Mouse (Mus musculus) neutrophil, adult 5-6 weeks (primary cell): ENCODE results near the gene Scamp2. TPM values are rescaled to one million over a fixed set of nuclear protein-coding genes. Genes with fewer than 3 reads are reported as not detected.

Experiments
- ATAC-seq: fragments of 151-379, 151-347 bp; 2 replicates; pipeline ENCODE4 v1.8.0; 2017; ENCODE audit warnings: mild to moderate bottlenecking, moderate TSS enrichment; ENCODE audit not compliant: insufficient number of reproducible peaks, poor library complexity, low FRiP score, severe bottlenecking; ENCODE audit errors: extremely low read depth
- total RNA-seq: library from RNA; stranded (forward); fragments of 200-1000 nt; gene quantifications from 2 replicates; pipeline ENCODE4 v1.2.3, GENCODE M21; 2017

Scamp2 gene
- total RNA-seq, result 28.9 and 34.9 TPM in 2 replicates

DNA sequence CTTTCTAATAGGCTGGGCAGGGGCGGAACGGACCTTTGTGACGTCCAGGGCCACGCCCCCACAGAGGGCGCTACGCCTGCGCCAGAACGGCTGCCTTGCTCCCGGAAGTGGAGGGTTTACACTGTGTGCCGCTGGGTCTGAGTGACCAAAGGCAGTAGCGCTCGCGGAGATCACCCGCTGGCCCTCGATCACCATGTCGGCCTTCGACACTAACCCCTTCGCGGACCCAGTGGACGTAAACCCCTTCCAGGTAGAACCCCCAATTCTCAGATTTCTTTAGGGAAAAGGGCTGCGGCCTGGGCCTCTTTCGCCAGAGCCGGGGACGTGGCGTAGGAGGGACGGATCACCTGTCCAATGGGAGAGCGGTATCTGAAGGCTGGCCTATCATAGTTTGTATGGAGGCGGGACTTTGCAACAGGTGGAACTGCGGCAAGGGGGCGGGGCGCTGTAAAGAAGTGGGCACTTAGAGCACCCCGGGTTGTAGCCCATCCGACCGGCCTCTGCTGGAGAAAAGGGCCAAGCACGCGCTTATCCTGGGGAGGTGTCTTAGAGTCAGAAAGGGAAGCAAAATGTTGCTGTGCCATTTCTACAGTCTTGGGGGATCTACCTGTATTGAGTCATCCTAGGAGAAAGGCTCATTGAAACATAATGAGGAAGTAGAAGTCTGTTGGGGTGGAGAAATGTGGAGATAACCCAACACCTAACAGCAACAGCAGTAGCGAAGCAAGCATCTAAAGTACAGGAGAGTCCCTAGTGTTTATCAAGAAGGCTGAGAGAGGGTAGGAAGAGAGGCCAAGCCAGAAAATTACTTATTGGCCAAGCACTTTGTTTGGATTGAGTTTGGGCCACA lies at the start of gene Scamp2:
Gene Scamp2, plus strand, starts transcription at position 83 of the 850 bp plus-strand sequence.
- ATAC-seq, result peak; percentile 90

DNA sequence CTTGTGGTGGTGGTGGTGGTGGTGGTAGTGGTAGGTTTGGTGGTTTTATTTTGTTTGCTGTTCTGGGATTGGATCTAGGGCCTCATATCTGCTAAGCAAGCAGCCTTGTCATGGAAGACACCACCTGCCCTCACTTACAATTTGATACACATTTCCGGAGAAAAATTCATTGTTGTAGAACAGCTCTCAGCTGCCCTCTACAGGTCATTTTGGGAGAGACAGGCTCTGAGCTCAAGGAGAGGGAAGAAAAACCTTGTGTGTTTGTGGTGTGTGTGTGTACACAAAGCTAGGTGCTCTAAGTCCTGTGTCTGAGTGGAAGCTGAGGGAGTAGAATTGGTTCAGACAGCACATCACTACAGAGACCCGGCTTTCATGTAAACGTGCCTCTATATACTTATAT lies 43.6 kb upstream of the Scamp2 start:
- ATAC-seq, result peak; percentile 67; the same call in 1 of the 2 replicates

DNA sequence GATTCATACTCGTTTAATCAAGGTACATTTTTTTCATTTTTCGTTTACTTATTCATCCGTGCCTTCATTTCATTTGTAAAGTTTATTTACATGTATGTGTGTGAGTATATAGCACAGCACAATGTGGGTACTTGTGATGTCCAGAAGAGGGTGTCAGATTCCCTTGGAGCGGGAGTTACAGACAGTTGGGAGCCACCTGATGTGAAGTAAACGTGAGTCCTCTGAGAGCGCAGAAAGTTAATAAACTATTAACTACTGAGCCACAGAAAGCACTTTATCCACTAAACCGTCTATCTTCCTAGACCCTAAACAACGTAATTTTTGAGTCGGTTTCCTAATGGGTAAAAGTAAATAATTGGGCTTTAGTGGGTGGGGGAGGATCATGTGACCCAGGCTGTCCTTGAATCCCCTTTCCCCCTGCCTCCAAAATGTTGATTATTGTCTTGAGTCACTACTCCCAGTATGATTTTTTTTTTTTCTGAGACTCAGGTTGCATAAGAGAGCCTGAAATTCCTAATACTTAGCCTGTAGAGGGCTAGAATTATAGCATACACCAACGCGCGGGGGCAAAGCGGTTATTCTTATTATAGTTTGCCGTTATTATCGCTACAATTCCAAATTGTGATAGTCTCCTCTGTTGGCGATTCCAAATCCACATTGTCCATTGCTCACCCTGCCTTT lies 40.2 kb upstream of the Scamp2 start:
- no peak for ATAC-seq

DNA sequence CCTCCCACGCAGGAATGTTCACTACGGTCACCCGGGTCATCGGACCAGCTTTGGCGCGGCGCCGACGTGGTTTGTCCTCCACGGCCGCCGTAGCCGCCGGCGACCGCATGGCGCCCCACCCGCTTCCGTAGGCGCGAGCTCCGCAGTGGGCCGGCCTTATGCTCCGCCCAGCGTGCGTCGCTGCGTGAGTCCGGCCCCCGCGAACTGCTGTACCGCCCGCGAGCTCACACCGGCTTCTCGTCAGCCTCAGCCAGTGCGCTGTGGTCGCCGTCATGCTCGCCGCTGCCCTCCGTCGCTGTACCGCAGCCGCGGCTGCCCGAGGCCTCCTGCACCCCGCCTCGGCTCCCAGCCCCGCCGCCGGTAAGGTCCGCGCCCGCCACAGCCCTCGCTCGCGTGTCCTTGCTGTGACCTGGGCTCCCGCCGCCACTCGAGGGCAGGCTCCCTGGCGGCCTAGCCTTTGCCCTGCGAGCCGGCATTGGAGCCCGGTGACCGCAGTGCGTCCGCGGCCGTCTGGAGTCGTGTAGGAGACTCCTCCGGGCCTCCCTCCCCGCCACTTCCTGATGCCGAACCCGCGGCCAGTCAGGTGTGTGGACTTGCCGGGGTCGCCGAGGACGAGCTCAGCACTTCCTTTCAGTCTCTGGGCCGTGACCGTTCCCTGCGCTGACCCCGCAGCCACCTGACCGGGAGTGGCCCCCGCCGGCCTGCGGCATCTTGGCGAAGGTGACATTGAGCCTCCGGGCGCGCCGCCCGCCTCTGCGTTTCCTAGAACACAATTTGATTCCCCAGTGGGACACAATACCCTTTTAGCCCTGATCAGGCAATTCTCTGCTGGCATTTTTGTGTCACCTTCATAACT lies 39.5 kb upstream of the Scamp2 start, which contains the start of gene Cox5a:
Gene Cox5a, plus strand, starts transcription at position 219 of the 856 bp plus-strand sequence.
- peak; percentile 87 for ATAC-seq

DNA sequence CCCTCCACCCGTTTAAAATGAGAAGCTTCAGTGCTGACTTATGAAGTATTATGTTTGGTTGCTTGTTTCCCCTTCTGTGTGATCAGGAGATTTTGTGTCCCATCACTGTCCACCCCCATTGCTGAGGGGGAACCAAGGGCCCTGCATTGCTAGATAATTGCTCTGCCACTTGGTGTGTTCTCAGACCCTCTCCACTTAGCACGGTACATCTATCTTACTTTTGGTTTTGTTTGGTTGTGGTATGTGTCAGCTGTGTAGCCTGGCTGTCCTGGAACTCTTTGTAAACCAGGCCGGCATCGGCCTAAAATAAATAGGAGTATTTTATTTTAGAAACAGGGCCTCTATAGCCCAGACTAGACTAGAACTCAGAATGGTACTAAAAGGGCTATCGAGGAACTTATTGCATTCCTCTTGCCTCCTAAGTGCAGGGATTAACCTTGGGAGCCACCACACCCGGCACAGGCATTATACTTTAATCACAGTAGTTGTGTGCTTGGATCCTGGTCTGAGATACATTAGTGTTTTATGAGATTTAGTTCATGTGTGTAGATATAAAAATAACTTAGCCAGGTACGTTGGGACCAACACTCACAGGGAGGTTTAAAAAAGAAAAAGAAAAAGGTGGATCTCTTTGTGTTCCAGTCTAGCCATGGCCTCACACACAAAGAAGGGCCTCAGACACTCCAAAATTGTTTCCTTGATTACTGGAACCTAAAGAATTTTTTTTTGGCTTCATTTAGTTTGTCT lies 38.5 kb upstream of the Scamp2 start:
- no peak for ATAC-seq

DNA sequence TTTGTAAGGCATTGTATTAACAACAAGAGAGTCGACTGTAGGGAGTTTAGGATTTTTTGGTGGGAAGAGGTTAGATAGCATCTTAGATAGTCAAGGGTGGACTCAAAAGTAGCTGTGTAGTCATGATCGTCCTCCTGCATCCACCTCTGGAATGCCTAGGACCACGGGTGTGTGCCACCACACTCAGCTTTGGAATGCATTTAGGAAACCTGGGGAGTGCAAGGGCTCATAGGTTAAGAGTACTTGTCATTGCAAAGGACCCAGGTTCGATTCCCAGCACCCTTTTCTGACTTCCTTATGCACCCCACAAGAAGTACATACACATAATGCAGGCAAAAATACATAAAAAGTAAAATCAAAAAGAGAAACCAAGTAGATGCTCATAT lies 37.9 kb upstream of the Scamp2 start:
- ATAC-seq, result no peak

DNA sequence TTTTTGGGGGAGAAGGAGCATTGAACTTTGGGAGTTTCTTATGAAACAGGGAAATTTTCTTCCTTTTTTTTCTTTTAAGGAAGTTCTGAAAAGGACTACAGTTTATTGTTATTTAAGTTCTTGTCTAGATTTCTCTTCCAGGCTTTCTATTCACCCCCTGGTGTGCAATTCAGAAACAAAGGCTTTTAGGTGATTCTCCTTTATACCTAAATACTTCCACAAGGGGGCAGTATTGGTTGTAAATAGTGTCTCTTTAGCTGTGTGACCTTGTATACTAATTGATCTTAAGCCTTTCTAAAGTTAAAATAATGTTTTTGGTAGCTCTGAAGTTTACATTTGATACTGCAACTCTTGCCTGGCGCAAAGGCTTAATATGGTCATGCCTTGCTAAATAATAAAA lies 37.0 kb upstream of the Scamp2 start:
- peak; percentile 50; the same call in 1 of the 2 replicates for ATAC-seq

DNA sequence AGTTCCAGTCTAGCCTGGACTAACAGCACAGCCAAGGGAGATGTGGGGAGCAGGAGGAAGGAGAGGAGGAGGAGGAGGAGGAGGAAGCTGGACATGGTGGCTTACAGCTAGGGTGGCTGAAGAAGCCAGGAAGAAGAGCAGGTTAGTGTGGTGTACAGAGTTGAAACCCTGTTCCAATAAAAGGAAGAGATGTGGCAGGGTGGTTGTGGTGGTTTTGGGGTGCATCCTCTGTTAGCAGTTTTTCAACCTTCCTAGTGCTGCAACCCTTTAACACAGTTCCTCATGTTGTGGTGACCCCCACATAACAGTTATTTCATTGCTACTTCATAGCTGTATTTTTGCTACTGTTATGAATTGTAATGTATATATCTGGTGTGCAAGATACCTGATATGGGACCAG lies 36.3 kb upstream of the Scamp2 start:
- ATAC-seq, result no peak

DNA sequence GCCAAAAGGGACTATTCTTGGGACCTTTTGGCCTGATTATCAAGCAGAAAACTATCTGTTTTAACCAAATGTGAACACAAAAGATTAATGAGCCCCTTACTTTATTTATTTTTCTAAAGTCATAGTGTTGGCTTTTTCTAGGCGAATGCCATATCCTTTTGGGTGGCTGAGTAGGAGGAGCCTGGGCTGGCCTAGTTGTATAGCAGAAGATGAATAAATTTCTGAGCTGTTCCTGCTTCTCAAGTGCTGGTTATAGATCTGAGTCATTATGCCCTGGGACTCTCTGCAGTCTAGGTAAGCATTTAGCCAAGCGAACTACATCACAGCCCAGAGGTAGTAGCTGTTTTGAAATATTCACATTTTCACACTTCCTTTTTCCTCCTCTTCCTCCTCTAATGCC lies 35.2 kb upstream of the Scamp2 start:
- ATAC-seq, result no peak

DNA sequence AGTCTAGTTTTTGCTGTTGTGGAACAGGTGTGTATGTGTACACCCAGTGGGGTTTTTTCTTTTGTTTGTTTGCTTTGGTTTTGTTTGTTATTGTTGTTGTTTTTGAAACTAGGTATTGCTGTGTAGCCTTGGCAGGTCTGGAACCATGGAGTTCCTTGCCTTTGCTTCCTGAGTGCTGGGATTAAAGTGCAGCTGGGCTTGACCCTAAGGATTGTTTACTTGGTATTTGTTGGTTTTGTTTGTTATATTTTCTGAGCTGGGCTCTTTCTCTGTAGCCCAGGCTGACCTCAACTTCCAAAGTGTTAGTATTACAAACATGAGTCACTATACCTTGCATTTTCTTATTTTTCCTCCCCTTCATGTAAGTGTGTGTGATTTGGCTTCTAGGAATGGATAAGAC lies 34.3 kb upstream of the Scamp2 start:
- ATAC-seq, result no peak

DNA sequence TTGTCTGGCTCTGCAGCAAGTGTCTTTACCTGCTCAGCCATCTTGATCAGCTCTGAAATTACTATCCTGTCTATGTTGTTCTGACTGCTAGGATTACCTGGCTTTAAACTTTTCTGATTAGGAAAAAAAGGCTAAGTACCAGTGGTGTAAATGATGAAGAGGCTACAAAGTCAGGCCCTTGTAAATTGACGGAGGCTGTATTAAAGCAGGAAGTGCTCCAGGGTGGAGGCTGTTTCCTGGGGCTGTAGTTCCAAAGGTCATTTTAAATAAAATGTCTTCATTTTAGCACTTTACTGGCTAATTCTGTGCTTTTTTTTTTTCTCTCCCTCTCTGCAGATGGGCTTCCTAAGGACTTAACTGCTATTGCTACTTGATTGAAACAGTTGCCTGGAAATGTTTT lies 28.8 kb upstream of the Scamp2 start:
- ATAC-seq, result no peak

DNA sequence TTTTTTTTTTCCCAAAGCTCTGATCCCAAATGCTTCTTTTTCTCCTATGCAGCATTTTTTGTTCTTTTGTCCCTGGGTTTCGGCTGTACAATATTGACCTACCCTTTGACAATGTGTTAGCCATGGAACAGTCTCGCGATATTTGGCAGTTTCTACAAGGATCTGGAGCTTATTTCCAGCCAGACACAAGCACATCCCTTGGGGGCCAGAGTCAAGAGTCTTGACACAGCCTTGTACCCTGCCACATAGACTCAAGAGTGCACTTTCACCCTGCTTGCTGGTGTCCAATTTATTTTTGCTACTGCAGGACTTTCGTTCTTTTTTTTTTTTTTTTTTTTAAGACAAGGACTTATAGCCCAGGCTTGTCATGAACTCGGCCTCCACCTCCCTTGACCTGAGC lies 24.4 kb upstream of the Scamp2 start:
- ATAC-seq, result no peak

DNA sequence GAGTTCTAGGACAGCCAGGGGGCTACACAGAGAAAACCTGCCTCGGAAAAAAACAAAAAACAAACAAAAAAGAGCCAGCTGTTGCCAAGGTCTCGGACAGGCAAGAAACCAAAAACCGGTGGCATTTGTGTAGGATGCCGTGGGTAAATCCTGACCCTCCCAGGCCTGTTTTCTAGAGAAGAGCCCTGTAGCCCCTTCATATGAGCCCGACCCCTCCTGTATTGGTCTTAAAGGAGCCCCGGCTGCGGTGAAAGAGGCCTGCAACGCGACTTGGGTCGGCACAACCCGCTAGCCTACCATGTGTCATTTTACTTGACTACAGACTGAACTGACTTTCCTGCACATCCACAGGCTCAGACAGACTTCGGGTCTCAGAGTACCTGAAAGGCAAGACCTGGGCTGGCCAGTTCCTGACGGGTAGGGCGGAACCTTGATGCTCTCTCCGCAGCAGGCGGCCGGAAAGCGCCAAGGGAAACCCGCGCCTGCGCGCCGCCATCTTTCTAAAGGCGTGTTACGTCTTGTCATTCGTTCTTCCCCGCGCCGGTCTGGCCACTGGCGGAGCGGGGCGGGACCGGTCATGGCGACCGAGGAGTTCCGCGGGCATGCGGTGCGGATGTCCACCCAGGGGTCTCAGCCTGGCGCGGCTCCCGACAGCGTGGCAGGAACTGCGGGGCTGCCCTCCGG lies 23.6 kb upstream of the Scamp2 start, which contains the start of gene Fam219b:
Gene Fam219b, plus strand, starts transcription at position 485 of the 684 bp plus-strand sequence.
- peak; percentile 84 for ATAC-seq

DNA sequence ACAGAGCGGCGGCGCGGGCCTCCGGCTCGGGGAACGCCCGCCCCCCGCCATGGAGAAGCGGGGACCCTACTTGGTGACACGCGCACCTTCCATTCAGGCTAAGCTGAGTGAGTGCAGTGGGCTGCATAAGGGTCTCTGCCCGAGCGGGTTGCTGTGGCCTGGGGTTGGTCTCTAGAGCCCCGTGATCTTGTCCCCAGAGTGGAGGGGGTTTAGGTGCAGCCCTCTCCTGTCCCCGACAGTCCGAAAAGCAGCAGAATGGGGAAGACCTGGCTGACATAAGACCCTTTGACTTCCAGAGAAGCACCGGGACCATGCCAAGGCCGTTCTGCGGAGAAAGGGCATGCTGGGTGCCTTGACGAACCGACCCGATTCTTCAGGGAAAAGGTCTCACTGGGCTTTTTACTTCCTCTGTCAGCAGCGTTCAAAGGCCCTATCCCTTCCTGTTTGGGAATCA lies 23.0 kb upstream of the Scamp2 start:
- no peak for ATAC-seq

DNA sequence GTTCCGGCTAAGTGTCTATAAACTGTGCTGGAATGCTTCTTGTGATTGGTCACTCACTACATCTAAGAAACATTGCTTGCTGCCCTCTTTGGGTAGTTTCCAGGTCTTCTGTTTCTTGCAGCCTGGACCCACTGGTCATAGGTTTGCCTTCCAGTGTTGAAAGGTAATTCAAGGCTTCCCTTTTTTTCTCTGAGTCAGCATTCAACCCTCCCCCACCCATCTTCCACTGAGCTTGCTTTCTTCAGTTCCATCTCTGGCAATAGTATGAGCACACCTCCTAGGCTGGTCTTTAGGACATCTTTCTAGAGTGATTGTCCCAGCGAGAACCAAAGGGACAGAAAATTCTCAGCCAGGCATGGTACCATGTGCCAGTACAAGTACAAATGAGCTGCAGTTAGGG lies 21.2 kb upstream of the Scamp2 start:
- no peak for ATAC-seq

DNA sequence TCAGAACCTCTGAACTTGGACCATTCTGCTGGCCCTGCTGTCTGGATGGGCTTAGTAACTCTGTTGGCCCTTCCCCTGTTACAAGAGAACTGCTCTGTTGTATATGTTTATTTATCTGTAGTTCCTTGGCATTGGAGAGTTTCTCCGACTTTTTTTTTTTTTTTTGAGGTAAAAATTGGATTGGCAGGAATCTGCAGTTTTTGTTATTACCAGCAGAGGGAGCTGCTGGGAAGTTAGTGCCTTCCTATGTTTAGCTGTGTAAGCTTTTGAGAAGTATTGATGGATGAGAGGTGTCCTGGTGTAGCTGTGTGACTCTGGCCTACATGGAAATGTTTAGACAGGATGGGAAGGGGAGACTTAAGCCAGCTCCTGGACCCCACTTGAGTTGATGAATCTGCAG lies 19.4 kb upstream of the Scamp2 start:
- peak; percentile 46; the same call in 1 of the 2 replicates for ATAC-seq

DNA sequence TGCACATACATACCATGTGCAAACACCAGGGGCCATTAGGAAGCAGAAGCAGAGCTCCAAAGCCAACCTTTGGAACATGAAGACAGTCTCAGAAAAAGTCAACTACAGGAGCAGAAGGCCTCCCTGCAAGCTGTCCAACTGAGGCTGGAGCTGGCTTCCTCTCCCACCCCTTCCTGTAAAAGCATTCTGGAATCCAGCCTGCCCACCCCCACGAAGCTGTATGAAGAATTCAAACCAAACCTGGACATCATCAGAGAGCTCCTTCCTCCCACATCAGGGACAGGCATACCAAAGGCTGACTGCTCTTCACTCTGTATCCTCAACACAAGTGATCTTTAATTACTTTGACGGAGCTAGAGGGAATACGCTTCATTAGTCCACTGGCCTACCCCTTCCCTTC lies 16.8 kb upstream of the Scamp2 start:
- ATAC-seq, result no peak

DNA sequence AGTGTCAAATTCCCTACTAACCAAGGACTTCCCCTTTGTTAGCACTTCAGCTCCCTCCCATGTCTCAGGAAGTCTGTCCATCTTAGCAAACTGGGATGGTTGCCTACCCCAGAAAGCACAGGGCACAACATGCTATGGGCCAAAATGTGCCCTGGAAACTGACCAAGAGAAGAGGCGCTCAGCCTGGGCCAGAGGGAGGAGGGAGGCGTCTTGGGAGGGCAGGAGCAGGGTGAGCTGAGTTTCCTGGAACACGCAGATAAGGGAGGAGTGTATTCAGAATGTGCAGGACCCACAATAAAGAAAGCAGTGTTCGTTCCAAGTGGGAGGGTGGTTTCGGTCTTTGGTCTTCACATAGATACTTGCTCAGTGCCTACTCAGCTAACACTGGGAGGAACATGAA lies 13.5 kb upstream of the Scamp2 start:
- no peak for ATAC-seq
